Mouse (Mus musculus): ENCODE measurements around the gene Abr. TPM values are rescaled to one million over a fixed set of nuclear protein-coding genes. Genes with fewer than 3 reads are reported as not detected.

Abr gene
- total RNA-seq, 2 experiments from 2014 or later = 29.4 to 34.3 TPM

Other genes starting within 250 kb of the Abr start
- 10 to 100 TPM; 15.5 to 17.4 TPM for gene Nxn, start 223.2 kb downstream of the Abr start, total RNA-seq (2021)
- gene Timm22, start 215.4 kb downstream of the Abr start, total RNA-seq (2021) = 10 to 100 TPM; 41.3 to 46.9 TPM
- not detected for gene Bhlha9, start 50.2 kb upstream of the Abr start, total RNA-seq (2021)
- 1 to 10 TPM; 5.0 to 5.1 TPM for gene Trarg1, start 57.5 kb upstream of the Abr start, total RNA-seq (2021)
- 10 to 100 TPM; 28.1 to 33.8 TPM for gene Gosr1, start 141.3 kb upstream of the Abr start, total RNA-seq (2021)
- 10 to 100 TPM; 51.4 to 58.7 TPM for gene Cpd, start 224.7 kb upstream of the Abr start, total RNA-seq (2021)